Mouse (Mus musculus) cerebellum, adult 11 months (tissue): ENCODE measurements around the gene Hexim1.

ENCODE experiments used
- DNase-seq: peaks from one replicate; pipeline ENCODE4 v3.0.0; 2022

Hexim1 gene

GRCm38 (mm10) chr11:103161449-103161848 lies 45.4 kb downstream of the Hexim1 start:
- no peak for DNase-seq

GRCm38 (mm10) chr11:103162132-103162531 lies 46.1 kb downstream of the Hexim1 start:
- DNase-seq, result no peak

GRCm38 (mm10) chr11:103164391-103164790 lies 48.4 kb downstream of the Hexim1 start:
- no peak for DNase-seq

GRCm38 (mm10) chr11:103168690-103169390 lies 52.8 kb downstream of the Hexim1 start:
- peak; percentile 77 for DNase-seq
